Mouse (Mus musculus) lung, postnatal 0 days (tissue): ENCODE measurements around the gene Sccpdh.

Experiments used
- CTCF ChIP-seq: IDR thresholded peaks from 2 replicates; pipeline ENCODE4 v1.5.1; 2016; ENCODE audit warnings: antibody characterized with exemption, mild to moderate bottlenecking
- EP300 ChIP-seq: IDR thresholded peaks from 2 replicates; pipeline ENCODE4 v1.6.1; 2016; ENCODE audit warnings: antibody characterized with exemption, mild to moderate bottlenecking, control low read depth

DNA sequence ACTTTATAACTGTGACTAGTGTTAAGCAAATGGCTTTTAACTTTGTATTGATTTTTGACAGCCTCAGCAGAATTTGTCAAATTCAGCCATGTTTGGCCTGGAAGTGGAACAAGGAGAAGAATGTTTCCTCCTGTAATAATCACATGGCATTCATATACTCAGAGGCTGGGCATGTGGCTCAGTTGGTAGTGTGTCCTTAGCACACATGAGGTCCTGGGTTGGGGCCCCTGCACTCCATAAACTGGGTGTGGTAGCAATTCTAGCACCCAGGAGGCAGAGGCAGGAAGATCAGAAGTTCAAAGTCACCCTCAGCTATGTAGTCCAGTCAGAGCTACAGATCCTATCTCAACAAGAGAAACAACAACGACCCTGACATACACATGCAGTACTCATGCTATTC is 19.3 kb downstream of the Sccpdh start:
- no peak for TF ChIP-seq CTCF
- TF ChIP-seq EP300, result no peak
